Mouse (Mus musculus): ENCODE results near the gene Zfp609.

The Zfp609 gene

GRCm38 (mm10) chr9:65827344-65828015 lies at the start of gene Zfp609:
Gene Zfp609 (minus strand): TSS chr9:65827564.
- DNase-seq (ENCODE audit: low spot score), result peak; percentile 92

GRCm38 (mm10) chr9:65859656-65860055 lies 32.3 kb upstream of the Zfp609 start:
- no peak for DNase-seq (ENCODE audit: low spot score)

GRCm38 (mm10) chr9:65850203-65850602 lies 22.8 kb upstream of the Zfp609 start:
- no peak for DNase-seq (ENCODE audit: low spot score)

- no peak for DNase-seq (ENCODE audit: low spot score)
These were observed 20.8 kb upstream of the Zfp609 start for GRCm38 (mm10) chr9:65848154-65848553.

GRCm38 (mm10) chr9:65844421-65845165 lies 17.2 kb upstream of the Zfp609 start:
- no peak for DNase-seq (ENCODE audit: low spot score)

- DNase-seq (ENCODE audit: low spot score), result no peak
These were observed 12.5 kb upstream of the Zfp609 start for GRCm38 (mm10) chr9:65839841-65840240.

GRCm38 (mm10) chr9:65836916-65837315 lies 9.6 kb upstream of the Zfp609 start:
- DNase-seq (ENCODE audit: low spot score), result no peak

- no peak for DNase-seq (ENCODE audit: low spot score)
These were observed 7.4 kb upstream of the Zfp609 start for GRCm38 (mm10) chr9:65834628-65835354.

GRCm38 (mm10) chr9:65833640-65834039 lies 6.3 kb upstream of the Zfp609 start:
- no peak for DNase-seq (ENCODE audit: low spot score)

- no peak for DNase-seq (ENCODE audit: low spot score)
These were observed 5.9 kb upstream of the Zfp609 start for GRCm38 (mm10) chr9:65833230-65833629.

GRCm38 (mm10) chr9:65832041-65832440 lies 4.7 kb upstream of the Zfp609 start:
- DNase-seq (ENCODE audit: low spot score), result no peak

- DNase-seq (ENCODE audit: low spot score), result no peak
These were observed 3.8 kb upstream of the Zfp609 start for GRCm38 (mm10) chr9:65831164-65831563.

GRCm38 (mm10) chr9:65830255-65830654 lies 2.9 kb upstream of the Zfp609 start:
- DNase-seq (ENCODE audit: low spot score), result no peak

- DNase-seq (ENCODE audit: low spot score), result no peak
These were observed 2.0 kb upstream of the Zfp609 start for GRCm38 (mm10) chr9:65829410-65829809.

- DNase-seq (ENCODE audit: low spot score), result no peak
These were observed 1.1 kb upstream of the Zfp609 start for GRCm38 (mm10) chr9:65828511-65828910.

GRCm38 (mm10) chr9:65828016-65828403 lies 646 bp upstream of the Zfp609 start:
- no peak for DNase-seq (ENCODE audit: low spot score)

- no peak for DNase-seq (ENCODE audit: low spot score)
These were observed 598 bp downstream of the Zfp609 start for GRCm38 (mm10) chr9:65826588-65827343.

- DNase-seq (ENCODE audit: low spot score), result no peak
These were observed 1.2 kb downstream of the Zfp609 start for GRCm38 (mm10) chr9:65826226-65826587.

GRCm38 (mm10) chr9:65823716-65824462 lies 3.5 kb downstream of the Zfp609 start:
- no peak for DNase-seq (ENCODE audit: low spot score)

GRCm38 (mm10) chr9:65822011-65822410 lies 5.4 kb downstream of the Zfp609 start:
- DNase-seq (ENCODE audit: low spot score), result no peak

GRCm38 (mm10) chr9:65820301-65820700 lies 7.1 kb downstream of the Zfp609 start:
- DNase-seq (ENCODE audit: low spot score), result no peak

- no peak for DNase-seq (ENCODE audit: low spot score)
These were observed 9.0 kb downstream of the Zfp609 start for GRCm38 (mm10) chr9:65818402-65818801.
